Mouse (Mus musculus) frontal cortex, adult (tissue): ENCODE measurements around the gene Obp1b.
"Not testable (repeated sequence)": the region's sequence is repeated elsewhere in the genome, so short reads cannot be mapped to it uniquely, and the experiment has no call there.

Experiments
- ATAC-seq: cut with Nextera tagmentation; 2 replicates; pipeline ENCODE4 v1.9.2; 2017; ENCODE audit warnings: mild to moderate bottlenecking, moderate library complexity, mixed read lengths; ENCODE audit not compliant: low TSS enrichment

The Obp1b gene

GRCm38 (mm10) chrX:78186477-78186876 is at the start of gene Obp1b:
Gene Obp1b (plus strand): TSS chrX:78186777.
- ATAC-seq = not testable (repeated sequence)

GRCm38 (mm10) chrX:78202220-78202619 is 15.6 kb downstream of the Obp1b start:
- ATAC-seq = not testable (repeated sequence)

DNA sequence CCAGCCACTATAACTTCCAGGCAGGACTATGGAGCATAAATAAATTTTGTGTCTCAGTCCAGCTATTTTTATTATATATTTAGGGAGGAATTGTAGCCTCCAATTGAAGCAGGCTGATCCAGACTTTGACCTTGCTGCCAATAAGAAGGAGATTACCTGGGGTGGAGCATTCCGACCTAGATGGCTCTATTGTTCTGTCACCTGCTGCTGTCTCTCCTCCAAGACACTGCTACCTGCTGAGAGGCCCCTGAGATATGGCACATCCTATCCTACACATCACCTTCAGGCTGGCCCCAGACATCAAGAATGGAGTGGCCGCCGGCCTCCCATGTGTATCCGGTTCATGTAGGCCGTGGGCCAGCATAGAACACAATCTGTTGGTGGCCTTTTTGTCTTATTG is 16.3 kb downstream of the Obp1b start:
- no peak for ATAC-seq
